8 mouse cellular contexts compared by ENCODE assay signal in the genomic region with DNA sequence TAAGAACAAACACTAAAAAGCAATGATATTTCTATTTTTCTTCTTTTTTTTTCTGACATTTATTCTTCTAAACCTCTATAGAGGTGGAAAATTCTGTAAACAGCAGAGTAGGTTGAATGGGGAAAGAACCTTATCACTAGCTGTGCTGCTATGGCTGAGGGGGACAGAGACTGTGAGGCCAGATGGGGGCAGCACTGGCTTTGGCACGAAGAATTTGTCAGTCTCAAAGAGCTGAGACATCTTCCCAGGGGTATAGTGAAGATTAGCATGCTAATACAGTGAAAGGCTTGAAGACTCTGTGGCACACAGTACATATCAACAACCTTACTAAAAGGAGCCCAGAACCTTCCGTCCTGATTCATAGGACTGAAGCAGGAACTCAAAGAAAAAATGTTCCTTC. TPM values are rescaled to one million over a fixed set of nuclear protein-coding genes. Genes with fewer than 3 reads are reported as not detected.
A peak's percentile ranks its signal among the peaks of the same experiment; 100 is the strongest.
DNase-seq lines count a peak whose midpoint lies in the region; ATAC-seq and TF ChIP-seq lines count a peak whose summit lies in the region.

No protein-coding gene starts in this region.

- no peaks in the 10 kb centered on the region for H3K4me1 ChIP-seq in kidney, embryonic 16.5 days (ENCODE audit: insufficient read depth, low read length)
- H3K4me1 ChIP-seq in CH12.LX (ENCODE audit: control insufficient read depth in 1 of 2, insufficient read depth in 2 of 2): no peaks in the 10 kb centered on the region

- H3K27ac ChIP-seq in kidney, embryonic 16.5 days (ENCODE audit: low read length): no peak overlapping the region
- no peak overlapping the region for H3K27ac ChIP-seq in CH12.LX (ENCODE audit: insufficient read depth, low read depth)

- TF ChIP-seq EP300 in CH12.LX (IDR thresholded peaks at IDR 0.05; ENCODE audit: low read length): no peak

- no peaks in the 10 kb centered on the region for H3K36me3 ChIP-seq in kidney, embryonic 16.5 days (ENCODE audit: insufficient read depth, low read length)
- H3K36me3 ChIP-seq in CH12.LX (replicated peaks in 1 of 2; ENCODE audit: control insufficient read depth in 1 of 2, insufficient read depth in 1 of 2, low read length in 1 of 2): no peaks in the 10 kb centered on the region

- DNase-seq in kidney, adult 18-20 months: peak; percentile 51
- DNase-seq in CH12.LX (ENCODE audit: extremely low read depth): peak; percentile 31
- peak; percentile 49 to 62 for DNase-seq in adrenal gland, postnatal 36 days
- DNase-seq in kidney, adult 8-10 months: peak; percentile 31 to 63
- DNase-seq in retina, embryonic 14.5 days (ENCODE audit: low spot score): peak; percentile 36
- DNase-seq in cerebellum, adult 8-10 months: no peak
- DNase-seq in layer of hippocampus, postnatal 36 days: no peak

- no peak overlapping the region for H3K4me2 ChIP-seq in kidney, embryonic 16.5 days (replicated peaks; ENCODE audit: low read depth, low read length)
- no peak overlapping the region for H3K4me2 ChIP-seq in CH12.LX (ENCODE audit: insufficient read depth, low read depth, poor library complexity, severe bottlenecking)

- no peaks in the 10 kb centered on the region for H3K27me3 ChIP-seq in kidney, embryonic 16.5 days (ENCODE audit: insufficient read depth, low read length)
- no peaks in the 10 kb centered on the region for H3K27me3 ChIP-seq in CH12.LX (replicated peaks)

- ATAC-seq in kidney, embryonic 16.5 days (ENCODE audit: low FRiP score, low TSS enrichment): no peak

- H3K4me3 ChIP-seq in kidney, embryonic 16.5 days (ENCODE audit: low read length): no peak overlapping the region
- H3K4me3 ChIP-seq in CH12.LX (replicated peaks in 1 of 3; ENCODE audit: low read depth in 2 of 3, low read length in 2 of 3, poor library complexity in 1 of 3): no peak overlapping the region

- H3K9ac ChIP-seq in kidney, embryonic 16.5 days (replicated peaks; ENCODE audit: low read length): no peak overlapping the region
- H3K9ac ChIP-seq in CH12.LX (ENCODE audit: insufficient read depth, low read depth): no peak overlapping the region

- no peaks in the 10 kb centered on the region for H3K9me3 ChIP-seq in kidney, embryonic 16.5 days (ENCODE audit: low read length)
- H3K9me3 ChIP-seq in CH12.LX (replicated peaks; ENCODE audit: low read length): no peaks in the 10 kb centered on the region

- dilution Hi-C loops in CH12.LX (cut with MboI; ENCODE audit: extremely low pct_ligation_motif_present, extremely low pct_unique_long_range_greater_than_20kb, low sequenced_read_pairs): no loop called here

- H3K79me2 ChIP-seq in CH12.LX (replicated peaks; ENCODE audit: control insufficient read depth, extremely low read depth, insufficient read depth, poor library complexity, severe bottlenecking): no peaks in the 10 kb centered on the region

- in situ Hi-C loops in CH12.LX (cut with MboI; ENCODE audit: low pct_ligation_motif_present, low pct_unique_long_range_greater_than_20kb, low sequenced_read_pairs): no loop called here

- peak in 1 of 2 experiments; percentile 72; a peak in 2 of 4 replicates for TF ChIP-seq CTCF in CH12.LX (conservative IDR thresholded peaks at IDR 0.05 in 1 of 2, IDR thresholded peaks at IDR 0.05 in 1 of 2; ENCODE audit: low read depth in 2 of 2, low read length in 2 of 2)

- no peak for TF ChIP-seq POLR2A in CH12.LX (IDR thresholded peaks at IDR 0.05; ENCODE audit: low read depth, low read length)

- WGBS in kidney, embryonic 16.5 days: 49% methylated on average over 2 of the region's 2 CpGs

- peak; percentile 60 for TF ChIP-seq RAD21 in CH12.LX (IDR thresholded peaks at IDR 0.05; ENCODE audit: low read depth, low read length)

TF ChIP-seq in CH12.LX, 34 proteins besides CTCF, POLR2A, EP300 and RAD21:
- TF ChIP-seq USF1 (IDR thresholded peaks at IDR 0.05; ENCODE audit: low read depth, low read length) (no peak), SMC3 (IDR thresholded peaks at IDR 0.05; ENCODE audit: low read depth, low read length) (peak; percentile 63)
TF ChIP-seq in CH12.LX: peak in this region for 1.

RNA-seq across cellular contexts. Expression of gene Aspn, which starts 14.9 kb away (rescaled TPM):
- polyA plus RNA-seq in kidney, embryonic 16.5 days (2015; fragmentation: Nextera tagmentation; extraction: Ambion mirVana): 16.0 and 19.9 TPM in 2 replicates
- total RNA-seq in CH12.LX (2012; rRNA removed): not detected in 2 replicates
- total RNA-seq in CH12.LX (2014; rRNA removed): not detected in 2 replicates
- polyA plus RNA-seq in CH12.LX (2012; ENCODE audit: insufficient read length, low read depth): 0.23 and 0.27 TPM in 2 replicates
- 10 to 100 TPM in 1 of 2 experiments, 1 to 10 TPM in 1; 4.9 to 10.6 TPM for total RNA-seq in adrenal gland, postnatal 36 days (2021)
- total RNA-seq in layer of hippocampus, postnatal 36 days (2021): 1 to 10 TPM; 1.2 to 1.7 TPM

RNA-seq across cellular contexts. Expression of gene Omd, which starts 23.1 kb away (rescaled TPM):
- 1.0 and 2.0 TPM in 2 replicates for polyA plus RNA-seq in kidney, embryonic 16.5 days (2015; fragmentation: Nextera tagmentation; extraction: Ambion mirVana)
- total RNA-seq in CH12.LX (2012; rRNA removed): not detected in 2 replicates
- total RNA-seq in CH12.LX (2014; rRNA removed): not detected in 2 replicates
- polyA plus RNA-seq in CH12.LX (2012; ENCODE audit: insufficient read length, low read depth): 0.25 and 0.37 TPM in 2 replicates
- 1 to 10 TPM; 4.1 to 4.4 TPM for total RNA-seq in adrenal gland, postnatal 36 days (2021)
- 1 to 10 TPM in 1 of 2 experiments, under 1 TPM in 1; 0.30 to 1.1 TPM for total RNA-seq in layer of hippocampus, postnatal 36 days (2021)

RNA-seq across cellular contexts. Expression of gene Ogn, which starts 48.7 kb away (rescaled TPM):
- 54.9 and 59.1 TPM in 2 replicates for polyA plus RNA-seq in kidney, embryonic 16.5 days (2015; fragmentation: Nextera tagmentation; extraction: Ambion mirVana)
- total RNA-seq in CH12.LX (2012; rRNA removed): not detected in 2 replicates
- not detected in 2 replicates for total RNA-seq in CH12.LX (2014; rRNA removed)
- not detected in 2 replicates for polyA plus RNA-seq in CH12.LX (2012; ENCODE audit: insufficient read length, low read depth)
- 10 to 100 TPM; 45.6 to 52.5 TPM for total RNA-seq in adrenal gland, postnatal 36 days (2021)
- total RNA-seq in layer of hippocampus, postnatal 36 days (2021): 1 to 10 TPM; 3.7 to 5.4 TPM

RNA-seq across cellular contexts. Expression of gene Ecm2, which starts 54.6 kb away (rescaled TPM):
- polyA plus RNA-seq in kidney, embryonic 16.5 days (2015; fragmentation: Nextera tagmentation; extraction: Ambion mirVana): 1.1 and 1.3 TPM in 2 replicates
- total RNA-seq in CH12.LX (2012; rRNA removed) (under 0.01 and 0.04 TPM in 2 replicates), CH12.LX (2014; rRNA removed) (not detected in 2 replicates)
- polyA plus RNA-seq in CH12.LX (2012; ENCODE audit: insufficient read length, low read depth): 0.08 and 0.14 TPM in 2 replicates
- total RNA-seq in adrenal gland, postnatal 36 days (2021): 1 to 10 TPM; 6.7 to 6.9 TPM
- total RNA-seq in layer of hippocampus, postnatal 36 days (2021): 1 to 10 TPM; 6.5 to 7.4 TPM

Comparison
In these comparisons a context has a peak if more than half of its experiments do, and no peak if none do; other contexts are left out.
1. DNase-seq: peak in kidney, adult 18-20 months (single experiment), CH12.LX (single experiment), adrenal gland, postnatal 36 days (2 of 2), kidney, adult 8-10 months (2 of 2) and retina, embryonic 14.5 days (single experiment); none in cerebellum, adult 8-10 months (single experiment) and layer of hippocampus, postnatal 36 days (0 of 2).
2. RNA of gene Ogn, which starts 48.7 kb away (total RNA-seq): 45.6 to 52.5 TPM in adrenal gland, postnatal 36 days; 3.7 to 5.4 TPM in layer of hippocampus, postnatal 36 days and not detected in CH12.LX; every median in the first group is over 4 times any median in the second.